Mouse (Mus musculus) kidney, embryonic 15.5 days (tissue): ENCODE measurements around the gene Mapkapk2. TPM values are rescaled to one million over a fixed set of nuclear protein-coding genes. Genes with fewer than 3 reads are reported as not detected.
"Not testable (repeated sequence)": the region's sequence is repeated elsewhere in the genome, so short reads cannot be mapped to it uniquely, and the experiment has no call there.

ENCODE experiments used
- ATAC-seq: fragments of 200-750 bp; cut with Nextera tagmentation; replicated peaks from 2 replicates; pipeline ENCODE4 v1.8.0; 2017; ENCODE audit warnings: moderate TSS enrichment; ENCODE audit not compliant: low FRiP score
- H3K27ac ChIP-seq: fragments of 300-500 bp; sonication (generic); 2 replicates; pipeline ENCODE4 v1.5.1; 2015; ENCODE audit warnings: mild to moderate bottlenecking, inconsistent platforms
- H3K27me3 ChIP-seq: fragments of 300-500 bp; sonication (generic); 2 replicates; pipeline ENCODE4 v1.6.1; 2015; ENCODE audit warnings: inconsistent platforms
- H3K36me3 ChIP-seq: fragments of 300-500 bp; sonication (generic); 2 replicates; pipeline ENCODE4 v1.6.1; 2015; ENCODE audit warnings: inconsistent platforms
- H3K4me1 ChIP-seq: fragments of 300-500 bp; sonication (generic); 2 replicates; pipeline ENCODE4 v1.6.1; 2015; ENCODE audit warnings: inconsistent platforms
- H3K4me2 ChIP-seq: fragments of 300-500 bp; sonication (generic); 2 replicates; pipeline ENCODE4 v1.6.1; 2015; ENCODE audit warnings: moderate library complexity, mild to moderate bottlenecking, inconsistent platforms
- H3K4me3 ChIP-seq: fragments of 300-500 bp; sonication (generic); replicated peaks from 2 replicates; pipeline ENCODE4 v1.5.1; 2015; ENCODE audit warnings: mild to moderate bottlenecking, inconsistent platforms
- H3K9ac ChIP-seq: fragments of 300-500 bp; sonication (generic); 2 replicates; pipeline ENCODE4 v1.6.1; 2015; ENCODE audit warnings: mild to moderate bottlenecking, inconsistent platforms
- H3K9me3 ChIP-seq: fragments of 300-500 bp; sonication (generic); replicated peaks from 2 replicates; pipeline ENCODE4 v1.6.1; 2016; ENCODE audit warnings: inconsistent platforms
- WGBS: fragments of 180-500 bp; shearing (Covaris S2); methylation state at CpG from one replicate; pipeline ENCODE4 v1.1.7; 2015; ENCODE audit warnings: mixed read lengths; 5-methylcytosine and 5-hydroxymethylcytosine counted together
- polyA plus RNA-seq: library from polyadenylated mRNA; unstranded; fragments of >200 nt; fragmentation: Nextera tagmentation; extraction: Ambion mirVana; gene quantifications from 2 replicates; pipeline ENCODE4 v1.2.1, GENCODE M21; 2015

Gene Mapkapk2
- 44.7 and 49.3 TPM in 2 replicates for polyA plus RNA-seq

DNA sequence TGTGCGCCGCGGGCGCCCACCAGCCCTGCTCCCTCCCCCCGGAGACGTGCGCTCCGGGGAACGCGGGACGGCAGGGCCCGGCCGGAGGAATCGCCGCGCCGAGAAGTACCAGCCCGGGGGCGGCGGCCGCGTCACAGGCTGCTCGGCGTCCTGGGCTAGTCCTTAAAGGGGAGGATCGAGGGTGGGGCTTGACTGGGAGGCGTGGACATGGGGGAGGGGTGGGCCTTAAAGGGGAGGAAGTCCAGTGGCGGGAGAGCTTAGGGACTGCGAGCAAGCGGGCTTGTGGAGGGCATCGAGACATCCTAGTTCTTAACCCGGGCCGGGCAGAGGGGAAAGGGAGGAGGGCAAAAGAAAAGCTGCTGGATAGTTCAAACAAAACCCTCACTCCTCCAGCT is at the start of gene Mapkapk2:
Gene Mapkapk2, minus strand, starts transcription at position 127 of the 395 bp plus-strand sequence.
- no peaks in the 10 kb centered on the region for H3K36me3 ChIP-seq
- H3K4me2 ChIP-seq, result peak within 1 kb of the TSS; percentile 86
- peak within 1 kb of the TSS; percentile 93 for H3K9ac ChIP-seq
- ATAC-seq, result peak; percentile 95
- H3K4me3 ChIP-seq, result peak within 1 kb of the TSS; percentile 93
- no peaks in the 10 kb centered on the region for H3K27me3 ChIP-seq
- H3K9me3 ChIP-seq, result no peaks in the 10 kb centered on the region
- peaks cover 44% of the 10 kb centered on the region for H3K4me1 ChIP-seq
- peak within 1 kb of the TSS; percentile 95 for H3K27ac ChIP-seq
- under 1% methylated on average over 32 of the region's 32 CpGs for WGBS

GRCm38 (mm10) chr1:131146181-131146614 is 48.6 kb upstream of the Mapkapk2 start:
- H3K36me3 ChIP-seq, result no peaks in the 10 kb centered on the region
- H3K9ac ChIP-seq, result no peak overlapping the region
- ATAC-seq, result no peak
- H3K4me1 ChIP-seq, result no peaks in the 10 kb centered on the region
- H3K4me2 ChIP-seq, result no peak overlapping the region
- H3K27me3 ChIP-seq, result no peaks in the 10 kb centered on the region
- H3K9me3 ChIP-seq, result no peaks in the 10 kb centered on the region
- H3K4me3 ChIP-seq, result no peak overlapping the region
- H3K27ac ChIP-seq, result no peak overlapping the region
- WGBS, result 86% methylated on average over 3 of the region's 3 CpGs

DNA sequence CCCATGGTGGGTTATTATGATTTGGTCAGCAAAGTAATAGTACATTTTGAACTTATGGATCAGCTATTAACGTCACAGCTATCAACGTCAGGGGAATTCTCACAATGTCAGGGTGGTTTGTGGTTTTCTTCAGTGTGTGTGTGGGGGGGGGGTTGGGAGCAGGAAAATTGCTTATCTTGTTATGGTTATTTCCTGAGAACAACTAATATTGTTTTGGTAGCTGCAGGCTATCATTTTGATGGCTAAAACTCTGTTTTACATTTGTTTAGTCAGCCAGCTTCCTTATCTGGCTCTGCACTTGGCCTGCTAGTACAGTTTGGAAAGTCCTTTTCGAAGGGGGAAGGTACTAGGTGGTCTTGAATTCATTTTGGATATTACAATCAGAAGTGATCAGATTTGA is 47.6 kb upstream of the Mapkapk2 start:
- not testable (repeated sequence) for H3K4me1 ChIP-seq, H3K27me3 ChIP-seq, ATAC-seq, H3K4me2 ChIP-seq, H3K27ac ChIP-seq, H3K36me3 ChIP-seq, H3K9ac ChIP-seq, H3K9me3 ChIP-seq, H3K4me3 ChIP-seq
- 79% methylated on average over 3 of the region's 3 CpGs for WGBS

- Histone ChIP-seq H3K36me3 (no peaks in the 10 kb centered on the region), H3K4me1 (peaks cover 10% of the 10 kb centered on the region), H3K4me2 (no peak overlapping the region), H3K9me3 (no peaks in the 10 kb centered on the region), H3K27ac (no peak overlapping the region), H3K9ac (no peak overlapping the region), H3K27me3 (no peaks in the 10 kb centered on the region), H3K4me3 (no peak overlapping the region)
- WGBS, result 87% methylated on average over 1 of the region's 1 CpGs
- ATAC-seq, result no peak
Measured at GRCm38 (mm10) chr1:131142472-131142871, 44.8 kb upstream of the Mapkapk2 start.

GRCm38 (mm10) chr1:131141449-131141848 is 43.8 kb upstream of the Mapkapk2 start:
- Histone ChIP-seq H3K27ac (no peak overlapping the region), H3K4me3 (no peak overlapping the region), H3K4me1 (peaks cover 15% of the 10 kb centered on the region), H3K9me3 (no peaks in the 10 kb centered on the region), H3K36me3 (no peaks in the 10 kb centered on the region), H3K9ac (no peak overlapping the region), H3K27me3 (no peaks in the 10 kb centered on the region), H3K4me2 (no peak overlapping the region)
- no peak for ATAC-seq
- 60% methylated on average over 2 of the region's 2 CpGs for WGBS

- peak overlapping the region; percentile 94; the same call in 1 of the 2 replicates for H3K27ac ChIP-seq
- H3K36me3 ChIP-seq, result no peaks in the 10 kb centered on the region
- H3K9ac ChIP-seq, result peak overlapping the region; percentile 66; the same call in 1 of the 2 replicates
- H3K4me3 ChIP-seq, result peak overlapping the region; percentile 88
- peak overlapping the region; percentile 92 for H3K4me2 ChIP-seq
- no peak for ATAC-seq
- H3K4me1 ChIP-seq, result peaks cover 26% of the 10 kb centered on the region
- H3K9me3 ChIP-seq, result no peaks in the 10 kb centered on the region
- WGBS, result 64% methylated on average over 11 of the region's 11 CpGs
- no peaks in the 10 kb centered on the region for H3K27me3 ChIP-seq
Measured at GRCm38 (mm10) chr1:131139102-131140095, 41.8 kb upstream of the Mapkapk2 start.

- H3K36me3 ChIP-seq, result no peaks in the 10 kb centered on the region
- H3K4me1 ChIP-seq, result peaks cover 30% of the 10 kb centered on the region
- peak within 1 kb of the TSS; percentile 94 for H3K27ac ChIP-seq
- no peaks in the 10 kb centered on the region for H3K9me3 ChIP-seq
- H3K4me2 ChIP-seq, result peak within 1 kb of the TSS; percentile 92
- H3K9ac ChIP-seq, result peak within 1 kb of the TSS; percentile 66
- peak within 1 kb of the TSS; percentile 88 for H3K4me3 ChIP-seq
- ATAC-seq, result peak; percentile 99
- H3K27me3 ChIP-seq, result no peaks in the 10 kb centered on the region
- WGBS, result 4% methylated on average over 49 of the region's 49 CpGs
Measured at GRCm38 (mm10) chr1:131138191-131139016, 40.8 kb upstream of the Mapkapk2 start, which contains the start of gene Dyrk3. Dyrk3 (minus strand) TSS chr1:131138340.

DNA sequence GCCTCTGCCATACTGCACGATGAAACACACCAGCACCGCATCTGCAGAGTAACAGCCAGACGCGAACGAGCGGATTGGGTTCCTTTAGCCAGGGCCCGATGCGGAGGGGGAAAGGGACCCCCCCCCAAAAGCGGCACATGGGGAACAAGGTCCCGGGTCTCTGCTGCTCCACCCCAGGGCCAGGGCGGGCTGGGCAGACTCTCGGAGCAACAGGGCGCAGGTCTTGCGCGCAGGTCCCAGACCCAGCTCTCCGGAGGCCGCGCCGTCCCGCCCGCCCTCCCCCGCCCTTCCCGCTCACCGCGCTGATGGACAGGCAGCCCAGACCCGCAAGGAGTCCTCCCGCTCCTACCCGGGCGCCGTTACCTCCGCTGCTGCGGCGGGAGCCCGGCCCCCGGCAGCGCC is 40.1 kb upstream of the Mapkapk2 start:
- H3K27me3 ChIP-seq, result no peaks in the 10 kb centered on the region
- H3K27ac ChIP-seq, result peak overlapping the region; percentile 94
- peak overlapping the region; percentile 66 for H3K9ac ChIP-seq
- H3K9me3 ChIP-seq, result no peaks in the 10 kb centered on the region
- no peaks in the 10 kb centered on the region for H3K36me3 ChIP-seq
- peak overlapping the region; percentile 88 for H3K4me3 ChIP-seq
- peak overlapping the region; percentile 92 for H3K4me2 ChIP-seq
- WGBS, result under 1% methylated on average over 36 of the region's 36 CpGs
- peaks cover 30% of the 10 kb centered on the region for H3K4me1 ChIP-seq
- peak; percentile 86 for ATAC-seq

- no peaks in the 10 kb centered on the region for H3K27me3 ChIP-seq
- 25% methylated on average over 5 of the region's 5 CpGs for WGBS
- H3K27ac ChIP-seq, result no peak overlapping the region
- H3K4me1 ChIP-seq, result peaks cover 30% of the 10 kb centered on the region
- no peaks in the 10 kb centered on the region for H3K36me3 ChIP-seq
- no peak overlapping the region for H3K9ac ChIP-seq
- H3K4me3 ChIP-seq, result peak overlapping the region; percentile 88
- ATAC-seq, result no peak
- peak overlapping the region; percentile 92 for H3K4me2 ChIP-seq
- no peaks in the 10 kb centered on the region for H3K9me3 ChIP-seq
Measured at GRCm38 (mm10) chr1:131137111-131137510, 39.5 kb upstream of the Mapkapk2 start.

GRCm38 (mm10) chr1:131135960-131136629 is 38.5 kb upstream of the Mapkapk2 start:
- ATAC-seq, result no peak
- Histone ChIP-seq H3K4me2 (no peak overlapping the region), H3K36me3 (no peaks in the 10 kb centered on the region), H3K27me3 (no peaks in the 10 kb centered on the region), H3K4me1 (peaks cover 30% of the 10 kb centered on the region), H3K9me3 (no peaks in the 10 kb centered on the region), H3K9ac (no peak overlapping the region), H3K27ac (no peak overlapping the region), H3K4me3 (no peak overlapping the region)
- 82% methylated on average over 10 of the region's 10 CpGs for WGBS

- no peak overlapping the region for H3K4me3 ChIP-seq
- H3K36me3 ChIP-seq, result peaks cover 5% of the 10 kb centered on the region
- peaks cover 30% of the 10 kb centered on the region for H3K4me1 ChIP-seq
- H3K9me3 ChIP-seq, result no peaks in the 10 kb centered on the region
- no peak overlapping the region for H3K9ac ChIP-seq
- no peaks in the 10 kb centered on the region for H3K27me3 ChIP-seq
- ATAC-seq, result no peak
- WGBS, result 55% methylated on average over 8 of the region's 8 CpGs
- no peak overlapping the region for H3K27ac ChIP-seq
- H3K4me2 ChIP-seq, result no peak overlapping the region
Measured at GRCm38 (mm10) chr1:131134942-131135522, 37.4 kb upstream of the Mapkapk2 start.
